Mouse (Mus musculus) CD8-positive naive resting alpha-beta T cell, adult 2 months (primary cell): ENCODE measurements around the gene Dnajb2.

Source experiments
- DNase-seq, 2 experiments: peaks; one replicate each; pipeline ENCODE4 v3.0.0; 2022; ENCODE audit warnings: low read depth in 2 of 2, low spot score in 2 of 2

Gene Dnajb2

GRCm38 (mm10) chr1:75248041-75248772, 12.0 kb downstream of the Dnajb2 start:
- no peak for DNase-seq

GRCm38 (mm10) chr1:75250498-75250897, 14.3 kb downstream of the Dnajb2 start:
- DNase-seq, result no peak

GRCm38 (mm10) chr1:75251112-75251970, 15.1 kb downstream of the Dnajb2 start:
- DNase-seq, result peak; percentile 82 to 84

GRCm38 (mm10) chr1:75252308-75252707, 16.1 kb downstream of the Dnajb2 start:
- DNase-seq, result no peak

- no peak for DNase-seq
Observed at GRCm38 (mm10) chr1:75253029-75253428, 16.8 kb downstream of the Dnajb2 start.

- peak; percentile 83 to 89 for DNase-seq
Observed at GRCm38 (mm10) chr1:75253849-75254624, 17.8 kb downstream of the Dnajb2 start.

GRCm38 (mm10) chr1:75254625-75255013, 18.4 kb downstream of the Dnajb2 start:
- no peak for DNase-seq

- no peak for DNase-seq
Observed at GRCm38 (mm10) chr1:75255516-75256046, 19.4 kb downstream of the Dnajb2 start.

GRCm38 (mm10) chr1:75261278-75261677, 25.1 kb downstream of the Dnajb2 start:
- no peak for DNase-seq

- no peak for DNase-seq
Observed at GRCm38 (mm10) chr1:75262969-75263951, 27.1 kb downstream of the Dnajb2 start.

GRCm38 (mm10) chr1:75264091-75264880, 28.1 kb downstream of the Dnajb2 start, which contains the start of gene Ptprn:
Gene Ptprn, minus strand, starts transcription at chr1:75264502.
- no peak for DNase-seq

- DNase-seq, result no peak
Observed at GRCm38 (mm10) chr1:75277195-75278188, 41.3 kb downstream of the Dnajb2 start.

GRCm38 (mm10) chr1:75278228-75278627, 42.0 kb downstream of the Dnajb2 start, which contains the start of gene Resp18:
Gene Resp18, minus strand, starts transcription at chr1:75278415.
- no peak for DNase-seq

- DNase-seq, result no peak
Observed at GRCm38 (mm10) chr1:75283017-75283416, 46.8 kb downstream of the Dnajb2 start.

GRCm38 (mm10) chr1:75284911-75285310, 48.7 kb downstream of the Dnajb2 start:
- no peak for DNase-seq

- no peak for DNase-seq
Observed at GRCm38 (mm10) chr1:75289376-75289775, 53.2 kb downstream of the Dnajb2 start.

GRCm38 (mm10) chr1:75289888-75290431, 53.8 kb downstream of the Dnajb2 start:
- no peak for DNase-seq

- DNase-seq, result no peak
Observed at GRCm38 (mm10) chr1:75290582-75290981, 54.4 kb downstream of the Dnajb2 start.
